Comparison of ENCODE assay signal across 8 mouse cellular contexts in the genomic region with DNA sequence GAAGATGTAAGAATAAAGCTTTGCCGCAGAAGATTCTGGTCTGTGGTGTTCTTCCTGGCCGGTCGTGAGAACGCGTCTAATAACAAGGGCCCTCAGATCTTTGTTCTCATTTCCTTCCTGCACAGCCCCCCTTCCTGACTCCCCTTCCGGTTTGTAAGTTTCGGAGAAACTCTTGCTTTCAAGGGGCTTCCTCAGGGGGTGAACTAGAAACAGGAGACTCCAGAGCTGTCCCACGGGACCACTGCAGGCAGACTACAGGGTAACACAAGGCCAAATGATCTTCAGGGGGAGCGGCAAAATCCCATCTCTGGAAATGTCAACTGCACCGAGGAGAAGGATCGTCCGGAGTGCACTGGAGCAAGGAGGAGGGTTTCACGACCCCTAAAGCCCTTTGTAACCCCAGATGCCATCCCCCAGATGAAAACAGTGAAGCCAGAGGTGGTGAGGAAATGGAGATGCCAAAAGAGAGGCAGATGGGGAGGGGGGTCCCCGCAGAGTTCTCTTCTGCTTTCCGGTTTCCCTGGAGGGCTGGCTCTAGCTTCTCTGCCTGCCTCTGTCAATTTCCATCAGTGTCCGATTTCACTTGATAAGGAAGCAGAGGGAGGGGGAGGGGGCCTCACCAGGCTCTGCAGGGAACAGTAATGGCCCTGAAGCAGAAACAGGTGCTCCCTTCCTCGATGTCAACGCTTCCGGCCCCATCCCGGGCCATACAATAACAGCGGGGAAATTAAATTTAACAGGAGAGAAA. TPM values are rescaled to one million over a fixed set of nuclear protein-coding genes. Genes with fewer than 3 reads are reported as not detected.
DNase-seq lines count a peak whose midpoint lies in the region; ATAC-seq and TF ChIP-seq lines count a peak whose summit lies in the region.

No protein-coding gene starts in this region.

- H3K27ac ChIP-seq in liver, embryonic 12.5 days = peak overlapping the region; percentile 32; the same call in 1 of the 2 replicates
- H3K27ac ChIP-seq in liver, embryonic 11.5 days (ENCODE audit: low read depth, low read length) = no peak overlapping the region
- H3K27ac ChIP-seq in hindbrain, embryonic 16.5 days (ENCODE audit: low read depth, low read length) = peak overlapping the region; percentile 46; the same call in 1 of the 2 replicates
- H3K27ac ChIP-seq in liver, embryonic 14.5 days = no peak overlapping the region
- H3K27ac ChIP-seq in neural tube, embryonic 11.5 days (ENCODE audit: low read depth, low read length) = peak overlapping the region; percentile 62; the same call in 1 of the 2 replicates

- TF ChIP-seq EP300 in liver, embryonic 14.5 days (IDR thresholded peaks at IDR 0.05; ENCODE audit: low read depth) = no peak

- no peak for ATAC-seq in liver, embryonic 12.5 days
- no peak for ATAC-seq in liver, embryonic 11.5 days (replicated peaks; ENCODE audit: low FRiP score)
- peak; percentile 75 for ATAC-seq in erythroid progenitor cell, adult 5-6 weeks (replicated peaks; ENCODE audit: low FRiP score, poor library complexity, severe bottlenecking)
- ATAC-seq in hindbrain, embryonic 16.5 days = 0 out of 2 replicates have a peak, but pooled peaks have one; percentile 27
- ATAC-seq in liver, embryonic 14.5 days (ENCODE audit: insufficient read depth) = no peak
- no peak for ATAC-seq in neural tube, embryonic 11.5 days (ENCODE audit: insufficient read depth, low FRiP score, low TSS enrichment)

- H3K36me3 ChIP-seq in liver, embryonic 12.5 days = no peaks in the 10 kb centered on the region
- no peaks in the 10 kb centered on the region for H3K36me3 ChIP-seq in liver, embryonic 11.5 days (ENCODE audit: control insufficient read depth, insufficient read depth, low read length)
- H3K36me3 ChIP-seq in hindbrain, embryonic 16.5 days (ENCODE audit: control insufficient read depth, insufficient read depth, low read length) = no peaks in the 10 kb centered on the region
- no peaks in the 10 kb centered on the region for H3K36me3 ChIP-seq in liver, embryonic 14.5 days (replicated peaks; ENCODE audit: control insufficient read depth, insufficient read depth, low read depth)
- no peaks in the 10 kb centered on the region for H3K36me3 ChIP-seq in neural tube, embryonic 11.5 days (ENCODE audit: control insufficient read depth, insufficient read depth, low read length)

- 0 out of 2 replicates have a peak overlapping the region, but pooled peaks have one; percentile 24 for H3K9ac ChIP-seq in liver, embryonic 12.5 days
- no peak overlapping the region for H3K9ac ChIP-seq in liver, embryonic 11.5 days (ENCODE audit: low read depth, low read length)
- peak overlapping the region; percentile 11; the same call in 1 of the 2 replicates for H3K9ac ChIP-seq in hindbrain, embryonic 16.5 days (ENCODE audit: low read depth, low read length)
- peak overlapping the region; percentile 42; the same call in 1 of the 2 replicates for H3K9ac ChIP-seq in liver, embryonic 14.5 days (replicated peaks)
- H3K9ac ChIP-seq in neural tube, embryonic 11.5 days (ENCODE audit: low read length) = no peak overlapping the region

- no peak for DNase-seq in liver, embryonic 11.5 days (ENCODE audit: low spot score)
- DNase-seq in liver, embryonic 14.5 days (ENCODE audit: low read depth in 3 of 3, low spot score in 3 of 3) = no peak
- peak; percentile 51 for DNase-seq in neural tube, embryonic 11.5 days (ENCODE audit: low spot score)
- DNase-seq in testis, postnatal 10 days (ENCODE audit: low spot score) = no peak
- DNase-seq in layer of hippocampus, adult 9-10 months (ENCODE audit: low spot score) = no peak

- TF ChIP-seq CTCF in liver, embryonic 14.5 days (IDR thresholded peaks at IDR 0.05; ENCODE audit: low read depth) = no peak

- no peaks in the 10 kb centered on the region for H3K9me3 ChIP-seq in liver, embryonic 12.5 days (replicated peaks)
- H3K9me3 ChIP-seq in liver, embryonic 11.5 days (ENCODE audit: control insufficient read depth, low read length) = no peaks in the 10 kb centered on the region
- H3K9me3 ChIP-seq in hindbrain, embryonic 16.5 days (ENCODE audit: control insufficient read depth, low read length) = no peaks in the 10 kb centered on the region
- no peaks in the 10 kb centered on the region for H3K9me3 ChIP-seq in liver, embryonic 14.5 days (ENCODE audit: control insufficient read depth, low read length)
- no peaks in the 10 kb centered on the region for H3K9me3 ChIP-seq in neural tube, embryonic 11.5 days (ENCODE audit: control insufficient read depth, low read length)

- no peaks in the 10 kb centered on the region for H3K4me1 ChIP-seq in liver, embryonic 12.5 days
- H3K4me1 ChIP-seq in liver, embryonic 11.5 days (replicated peaks; ENCODE audit: control insufficient read depth, insufficient read depth, low read length) = no peaks in the 10 kb centered on the region
- H3K4me1 ChIP-seq in hindbrain, embryonic 16.5 days (ENCODE audit: control insufficient read depth, insufficient read depth, low read depth, low read length) = peaks cover 3% of the 10 kb centered on the region; the same call in 1 of the 2 replicates
- H3K4me1 ChIP-seq in liver, embryonic 14.5 days (replicated peaks; ENCODE audit: control insufficient read depth in 2 of 2, insufficient read depth in 2 of 2, low read length in 1 of 2) = no peaks in the 10 kb centered on the region
- no peaks in the 10 kb centered on the region for H3K4me1 ChIP-seq in neural tube, embryonic 11.5 days (ENCODE audit: control insufficient read depth, insufficient read depth, low read length)

- peak overlapping the region; percentile 21 for H3K4me2 ChIP-seq in liver, embryonic 12.5 days
- H3K4me2 ChIP-seq in liver, embryonic 11.5 days = no peak overlapping the region
- peak overlapping the region; percentile 44 for H3K4me2 ChIP-seq in hindbrain, embryonic 16.5 days (ENCODE audit: low read length)
- H3K4me2 ChIP-seq in liver, embryonic 14.5 days (ENCODE audit: low read depth) = peak overlapping the region; percentile 11; the same call in 1 of the 2 replicates
- H3K4me2 ChIP-seq in neural tube, embryonic 11.5 days (ENCODE audit: low read depth) = no peak overlapping the region

- H3K4me3 ChIP-seq in liver, embryonic 12.5 days = peak overlapping the region; percentile 27; the same call in 1 of the 2 replicates
- no peak overlapping the region for H3K4me3 ChIP-seq in liver, embryonic 11.5 days (ENCODE audit: low read depth, low read length)
- H3K4me3 ChIP-seq in hindbrain, embryonic 16.5 days (ENCODE audit: low read length) = peak overlapping the region; percentile 15
- peak overlapping the region; percentile 39 to 56 for H3K4me3 ChIP-seq in liver, embryonic 14.5 days (ENCODE audit: insufficient read depth in 1 of 2, low read depth in 2 of 2, low read length in 2 of 2)
- H3K4me3 ChIP-seq in neural tube, embryonic 11.5 days (ENCODE audit: low read depth, low read length) = no peak overlapping the region

- WGBS in liver, embryonic 12.5 days (ENCODE audit: insufficient replicate concordance) = 70% methylated on average over 21 of the region's 21 CpGs
- WGBS in liver, embryonic 11.5 days = 77% methylated on average over 21 of the region's 21 CpGs
- WGBS in hindbrain, embryonic 16.5 days = 51% methylated on average over 21 of the region's 21 CpGs
- 64% methylated on average over 21 of the region's 21 CpGs for WGBS in liver, embryonic 14.5 days (ENCODE audit: insufficient replicate concordance)
- WGBS in neural tube, embryonic 11.5 days = 59% methylated on average over 21 of the region's 21 CpGs

- no peaks in the 10 kb centered on the region for H3K27me3 ChIP-seq in liver, embryonic 12.5 days (replicated peaks)
- no peaks in the 10 kb centered on the region for H3K27me3 ChIP-seq in liver, embryonic 11.5 days (replicated peaks; ENCODE audit: control insufficient read depth, insufficient read depth, low read length)
- no peaks in the 10 kb centered on the region for H3K27me3 ChIP-seq in hindbrain, embryonic 16.5 days (replicated peaks; ENCODE audit: control insufficient read depth, insufficient read depth, low read length)
- H3K27me3 ChIP-seq in liver, embryonic 14.5 days (ENCODE audit: control insufficient read depth, insufficient read depth, low read length) = no peaks in the 10 kb centered on the region
- no peaks in the 10 kb centered on the region for H3K27me3 ChIP-seq in neural tube, embryonic 11.5 days (ENCODE audit: control insufficient read depth, insufficient read depth, low read length)

RNA-seq across cellular contexts. Expression of a gene that starts 20.8 kb away (rescaled TPM):
- 1.5 and 1.6 TPM in 2 replicates for polyA plus RNA-seq in liver, embryonic 12.5 days (2016; fragmentation: Nextera tagmentation; extraction: Ambion mirVana)
- polyA plus RNA-seq in liver, embryonic 11.5 days (2014; fragmentation: Nextera tagmentation; extraction: Ambion mirVana) = 0.62 and 1.2 TPM in 2 replicates
- total RNA-seq in erythroid progenitor cell, adult 5-6 weeks (2015; ENCODE audit: low replicate concordance) = 6.1 and 7.1 TPM in 2 replicates
- 3.2 TPM in 1 of 2 replicates, not detected in the other for total RNA-seq in erythroid progenitor cell, adult 5-6 weeks (2017; ENCODE audit: low replicate concordance)
- not detected in 2 replicates for polyA plus RNA-seq in hindbrain, embryonic 16.5 days (2015; fragmentation: Nextera tagmentation; extraction: Ambion mirVana)
- 0.52 and 0.90 TPM in 2 replicates for polyA plus RNA-seq in liver, embryonic 14.5 days (2012; rRNA removed)
- 0.70 and 0.71 TPM in 2 replicates for polyA plus RNA-seq in liver, embryonic 14.5 days (2014; fragmentation: Nextera tagmentation; extraction: Ambion mirVana)
- 0.27 TPM in 1 of 2 replicates, not detected in the other for polyA plus RNA-seq in neural tube, embryonic 11.5 days (2014; fragmentation: Nextera tagmentation; extraction: Ambion mirVana)

RNA-seq across cellular contexts. Expression of a gene that starts 35.0 kb away (rescaled TPM):
- 26.5 and 29.9 TPM in 2 replicates for polyA plus RNA-seq in liver, embryonic 12.5 days (2016; fragmentation: Nextera tagmentation; extraction: Ambion mirVana)
- 34.4 and 35.4 TPM in 2 replicates for polyA plus RNA-seq in liver, embryonic 11.5 days (2014; fragmentation: Nextera tagmentation; extraction: Ambion mirVana)
- total RNA-seq in erythroid progenitor cell, adult 5-6 weeks (2015; ENCODE audit: low replicate concordance) = 26.3 and 40.7 TPM in 2 replicates
- 8.7 and 11.8 TPM in 2 replicates for total RNA-seq in erythroid progenitor cell, adult 5-6 weeks (2017; ENCODE audit: low replicate concordance)
- 7.7 and 9.7 TPM in 2 replicates for polyA plus RNA-seq in hindbrain, embryonic 16.5 days (2015; fragmentation: Nextera tagmentation; extraction: Ambion mirVana)
- 11.6 and 13.2 TPM in 2 replicates for polyA plus RNA-seq in liver, embryonic 14.5 days (2012; rRNA removed)
- 18.8 and 18.9 TPM in 2 replicates for polyA plus RNA-seq in liver, embryonic 14.5 days (2014; fragmentation: Nextera tagmentation; extraction: Ambion mirVana)
- 8.0 and 8.3 TPM in 2 replicates for polyA plus RNA-seq in neural tube, embryonic 11.5 days (2014; fragmentation: Nextera tagmentation; extraction: Ambion mirVana)

RNA-seq across cellular contexts. Expression of a gene that starts 46.5 kb away (rescaled TPM):
- 13.0 and 13.8 TPM in 2 replicates for polyA plus RNA-seq in liver, embryonic 12.5 days (2016; fragmentation: Nextera tagmentation; extraction: Ambion mirVana)
- 13.0 and 13.3 TPM in 2 replicates for polyA plus RNA-seq in liver, embryonic 11.5 days (2014; fragmentation: Nextera tagmentation; extraction: Ambion mirVana)
- 14.1 and 15.9 TPM in 2 replicates for total RNA-seq in erythroid progenitor cell, adult 5-6 weeks (2015; ENCODE audit: low replicate concordance)
- 17.5 and 18.5 TPM in 2 replicates for total RNA-seq in erythroid progenitor cell, adult 5-6 weeks (2017; ENCODE audit: low replicate concordance)
- 5.6 and 6.0 TPM in 2 replicates for polyA plus RNA-seq in hindbrain, embryonic 16.5 days (2015; fragmentation: Nextera tagmentation; extraction: Ambion mirVana)
- polyA plus RNA-seq in liver, embryonic 14.5 days (2012; rRNA removed) = 2.7 and 4.0 TPM in 2 replicates
- polyA plus RNA-seq in liver, embryonic 14.5 days (2014; fragmentation: Nextera tagmentation; extraction: Ambion mirVana) = 5.1 and 6.6 TPM in 2 replicates
- 21.8 and 24.9 TPM in 2 replicates for polyA plus RNA-seq in neural tube, embryonic 11.5 days (2014; fragmentation: Nextera tagmentation; extraction: Ambion mirVana)

RNA-seq across cellular contexts. Expression of a gene that starts 46.6 kb away (rescaled TPM):
- polyA plus RNA-seq in liver, embryonic 12.5 days (2016; fragmentation: Nextera tagmentation; extraction: Ambion mirVana) = 13.0 and 15.3 TPM in 2 replicates
- 22.0 and 23.2 TPM in 2 replicates for polyA plus RNA-seq in liver, embryonic 11.5 days (2014; fragmentation: Nextera tagmentation; extraction: Ambion mirVana)
- 3.2 TPM in 1 of 2 replicates, not detected in the other for total RNA-seq in erythroid progenitor cell, adult 5-6 weeks (2015; ENCODE audit: low replicate concordance)
- total RNA-seq in erythroid progenitor cell, adult 5-6 weeks (2017; ENCODE audit: low replicate concordance) = 7.9 and 16.9 TPM in 2 replicates
- polyA plus RNA-seq in hindbrain, embryonic 16.5 days (2015; fragmentation: Nextera tagmentation; extraction: Ambion mirVana) = 14.2 and 15.8 TPM in 2 replicates
- polyA plus RNA-seq in liver, embryonic 14.5 days (2012; rRNA removed) = 4.8 and 7.9 TPM in 2 replicates
- polyA plus RNA-seq in liver, embryonic 14.5 days (2014; fragmentation: Nextera tagmentation; extraction: Ambion mirVana) = 11.2 and 11.5 TPM in 2 replicates
- 19.2 and 19.4 TPM in 2 replicates for polyA plus RNA-seq in neural tube, embryonic 11.5 days (2014; fragmentation: Nextera tagmentation; extraction: Ambion mirVana)

Comparison
In these comparisons a context has a peak if more than half of its experiments do, and no peak if none do; other contexts are left out.
1. H3K27ac ChIP-seq: peak in liver, embryonic 12.5 days (single experiment), hindbrain, embryonic 16.5 days (single experiment) and neural tube, embryonic 11.5 days (single experiment); none in liver, embryonic 11.5 days (single experiment) and liver, embryonic 14.5 days (single experiment).
2. H3K4me2 ChIP-seq: peak in liver, embryonic 12.5 days (single experiment), hindbrain, embryonic 16.5 days (single experiment) and liver, embryonic 14.5 days (single experiment); none in liver, embryonic 11.5 days (single experiment) and neural tube, embryonic 11.5 days (single experiment).
3. H3K4me3 ChIP-seq: peak in liver, embryonic 12.5 days (single experiment), hindbrain, embryonic 16.5 days (single experiment) and liver, embryonic 14.5 days (2 of 2); none in liver, embryonic 11.5 days (single experiment) and neural tube, embryonic 11.5 days (single experiment).
4. H3K9ac ChIP-seq: peak in liver, embryonic 12.5 days (single experiment), hindbrain, embryonic 16.5 days (single experiment) and liver, embryonic 14.5 days (single experiment); none in liver, embryonic 11.5 days (single experiment) and neural tube, embryonic 11.5 days (single experiment).
5. ATAC-seq: peak in erythroid progenitor cell, adult 5-6 weeks (single experiment) and hindbrain, embryonic 16.5 days (single experiment); none in liver, embryonic 12.5 days (single experiment), liver, embryonic 11.5 days (single experiment), liver, embryonic 14.5 days (single experiment) and neural tube, embryonic 11.5 days (single experiment).